Mouse (Mus musculus) yolk sac, embryonic 10.5 days (tissue): ENCODE data around the gene Suds3.

Experiments used
- DNase-seq: peaks from one replicate; pipeline ENCODE4 v3.0.0-alpha.2; 2017; ENCODE audit warnings: low spot score

Gene Suds3

DNA sequence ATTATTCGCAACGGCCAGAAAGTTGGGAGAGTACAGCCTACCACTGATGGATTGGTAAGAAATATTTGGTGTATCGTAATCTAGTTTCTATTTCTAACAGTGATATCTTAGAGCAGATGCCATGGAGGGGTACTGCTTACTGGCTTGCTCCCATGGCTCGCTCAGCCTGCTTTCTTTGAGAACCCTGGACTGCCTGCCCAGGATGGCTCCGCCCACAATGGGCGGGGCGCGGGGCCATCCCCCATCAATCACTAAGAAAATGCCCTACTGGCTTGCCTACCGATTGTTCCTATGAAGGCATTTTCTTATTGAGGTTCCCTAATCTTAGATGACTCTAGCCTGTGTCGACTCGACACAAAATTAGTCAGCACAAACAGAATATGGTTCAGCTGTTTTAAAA, 73.3 kb downstream of the Suds3 start:
- no peak for DNase-seq
